In genomic region chr9:45985229-45985567, GRCm38 (mm10) we compare ENCODE assay signal across 8 mouse cellular contexts. TPM values are rescaled to one million over a fixed set of nuclear protein-coding genes. Genes with fewer than 3 reads are reported as not detected.
DNase-seq lines count a peak whose midpoint lies in the region; ATAC-seq and TF ChIP-seq lines count a peak whose summit lies in the region.

No protein-coding gene starts in this region.

- H3K4me3 ChIP-seq in forebrain, embryonic 13.5 days: peak overlapping the region; percentile 99
- peak overlapping the region; percentile 91 for H3K4me3 ChIP-seq in heart, postnatal 0 days (ENCODE audit: low read depth, low read length)
- H3K4me3 ChIP-seq in liver, embryonic 15.5 days (replicated peaks): peak overlapping the region; percentile 93
- H3K4me3 ChIP-seq in neural tube, embryonic 12.5 days: peak overlapping the region; percentile 99

- H3K9ac ChIP-seq in forebrain, embryonic 13.5 days: peak overlapping the region; percentile 99
- H3K9ac ChIP-seq in heart, postnatal 0 days (replicated peaks; ENCODE audit: low read depth, low read length): peak overlapping the region; percentile 95
- H3K9ac ChIP-seq in liver, embryonic 15.5 days: peak overlapping the region; percentile 92
- peak overlapping the region; percentile 99 for H3K9ac ChIP-seq in neural tube, embryonic 12.5 days

- H3K9me3 ChIP-seq in forebrain, embryonic 13.5 days (replicated peaks): no peaks in the 10 kb centered on the region
- H3K9me3 ChIP-seq in heart, postnatal 0 days (replicated peaks; ENCODE audit: control insufficient read depth, low read length): no peaks in the 10 kb centered on the region
- H3K9me3 ChIP-seq in liver, embryonic 15.5 days (replicated peaks): no peaks in the 10 kb centered on the region
- H3K9me3 ChIP-seq in neural tube, embryonic 12.5 days: no peaks in the 10 kb centered on the region

- peak overlapping the region; percentile 94 for H3K27ac ChIP-seq in forebrain, embryonic 13.5 days
- H3K27ac ChIP-seq in heart, postnatal 0 days (ENCODE audit: low read depth): peak overlapping the region; percentile 92
- peak overlapping the region; percentile 92 for H3K27ac ChIP-seq in liver, embryonic 15.5 days (replicated peaks)
- H3K27ac ChIP-seq in neural tube, embryonic 12.5 days: peak overlapping the region; percentile 89

- peaks cover 40% of the 10 kb centered on the region for H3K4me1 ChIP-seq in forebrain, embryonic 13.5 days
- H3K4me1 ChIP-seq in heart, postnatal 0 days (ENCODE audit: control insufficient read depth, insufficient read depth): peaks cover 15% of the 10 kb centered on the region
- H3K4me1 ChIP-seq in liver, embryonic 15.5 days (replicated peaks): peaks cover 42% of the 10 kb centered on the region
- peaks cover 16% of the 10 kb centered on the region for H3K4me1 ChIP-seq in neural tube, embryonic 12.5 days

- 2% methylated on average over 4 of the region's 4 CpGs for WGBS in forebrain, embryonic 13.5 days
- WGBS in heart, postnatal 0 days: 3% methylated on average over 4 of the region's 4 CpGs
- under 1% methylated on average over 4 of the region's 4 CpGs for WGBS in liver, embryonic 15.5 days (ENCODE audit: insufficient replicate concordance)
- WGBS in neural tube, embryonic 12.5 days: 2% methylated on average over 4 of the region's 4 CpGs

- H3K27me3 ChIP-seq in forebrain, embryonic 13.5 days: no peaks in the 10 kb centered on the region
- no peaks in the 10 kb centered on the region for H3K27me3 ChIP-seq in heart, postnatal 0 days (ENCODE audit: control insufficient read depth, insufficient read depth, low read length)
- H3K27me3 ChIP-seq in liver, embryonic 15.5 days: no peaks in the 10 kb centered on the region
- H3K27me3 ChIP-seq in neural tube, embryonic 12.5 days (replicated peaks): no peaks in the 10 kb centered on the region

- H3K4me2 ChIP-seq in forebrain, embryonic 13.5 days: peak overlapping the region; percentile 95
- peak overlapping the region; percentile 89 for H3K4me2 ChIP-seq in heart, postnatal 0 days (ENCODE audit: low read depth, low read length)
- peak overlapping the region; percentile 81 for H3K4me2 ChIP-seq in liver, embryonic 15.5 days
- peak overlapping the region; percentile 91 for H3K4me2 ChIP-seq in neural tube, embryonic 12.5 days (replicated peaks)

- H3K36me3 ChIP-seq in forebrain, embryonic 13.5 days (ENCODE audit: poor library complexity, severe bottlenecking): 0 out of 2 replicates have a peak, but pooled peaks cover 4% of the 10 kb centered on the region
- H3K36me3 ChIP-seq in heart, postnatal 0 days (replicated peaks; ENCODE audit: control insufficient read depth, insufficient read depth, low read length): no peaks in the 10 kb centered on the region
- 0 out of 2 replicates have a peak, but pooled peaks cover 9% of the 10 kb centered on the region for H3K36me3 ChIP-seq in liver, embryonic 15.5 days (replicated peaks)
- H3K36me3 ChIP-seq in neural tube, embryonic 12.5 days: no peaks in the 10 kb centered on the region

- TF ChIP-seq EP300 in heart, postnatal 0 days (IDR thresholded peaks at IDR 0.05; ENCODE audit: low read depth): no peak

- ATAC-seq in forebrain, embryonic 13.5 days: peak; percentile 78
- ATAC-seq in heart, postnatal 0 days (ENCODE audit: insufficient read depth, low read depth): peak; percentile 31; the same call in 1 of the 2 replicates
- peak; percentile 39; the same call in 1 of the 2 replicates for ATAC-seq in liver, embryonic 15.5 days (ENCODE audit: insufficient read depth)
- peak; percentile 73 for ATAC-seq in neural tube, embryonic 12.5 days (ENCODE audit: low FRiP score, low read depth)

- peak; percentile 74 for DNase-seq in MN1 (ENCODE audit: low spot score)
- DNase-seq in c-Kit-positive CD71-positive TER-119-negative erythroid progenitor cells, embryonic 14.5 days (ENCODE audit: low read depth): peak; percentile 33
- DNase-seq in heart, postnatal 0 days (ENCODE audit: low spot score): peak; percentile 39
- DNase-seq in kidney, postnatal 36 days: peak; percentile 70 to 79
- DNase-seq in thymus, postnatal 36 days: no peak

- no peak for TF ChIP-seq CTCF in heart, postnatal 0 days (IDR thresholded peaks at IDR 0.05; ENCODE audit: low read depth)

RNA-seq across cellular contexts. Expression of gene Pafah1b2, which starts 27.3 kb away (rescaled TPM):
- 277 and 295 TPM in 2 replicates for polyA plus RNA-seq in forebrain, embryonic 13.5 days (2015; fragmentation: Nextera tagmentation; extraction: Ambion mirVana)
- 41.0 and 50.3 TPM in 2 replicates for total RNA-seq in heart, postnatal 0 days (2014; rRNA removed; ENCODE audit: low replicate concordance)
- 83.6 and 92.8 TPM in 2 replicates for polyA plus RNA-seq in heart, postnatal 0 days (2015; fragmentation: Nextera tagmentation; extraction: Ambion mirVana)
- polyA plus RNA-seq in liver, embryonic 15.5 days (2015; fragmentation: Nextera tagmentation; extraction: Ambion mirVana): 61.2 and 65.7 TPM in 2 replicates
- 326 and 329 TPM in 2 replicates for polyA plus RNA-seq in neural tube, embryonic 12.5 days (2016; fragmentation: Nextera tagmentation; extraction: Ambion mirVana)

RNA-seq across cellular contexts. Expression of gene Sik3, which starts 27.4 kb away (rescaled TPM):
- polyA plus RNA-seq in forebrain, embryonic 13.5 days (2015; fragmentation: Nextera tagmentation; extraction: Ambion mirVana): 4.9 TPM in 2 replicates
- 35.3 and 49.3 TPM in 2 replicates for total RNA-seq in heart, postnatal 0 days (2014; rRNA removed; ENCODE audit: low replicate concordance)
- 12.2 and 13.1 TPM in 2 replicates for polyA plus RNA-seq in heart, postnatal 0 days (2015; fragmentation: Nextera tagmentation; extraction: Ambion mirVana)
- 3.2 and 3.4 TPM in 2 replicates for polyA plus RNA-seq in liver, embryonic 15.5 days (2015; fragmentation: Nextera tagmentation; extraction: Ambion mirVana)
- polyA plus RNA-seq in neural tube, embryonic 12.5 days (2016; fragmentation: Nextera tagmentation; extraction: Ambion mirVana): 13.2 and 13.8 TPM in 2 replicates

RNA-seq across cellular contexts. Expression of gene Sidt2, which starts 30.1 kb away (rescaled TPM):
- 22.6 and 26.3 TPM in 2 replicates for polyA plus RNA-seq in forebrain, embryonic 13.5 days (2015; fragmentation: Nextera tagmentation; extraction: Ambion mirVana)
- total RNA-seq in heart, postnatal 0 days (2014; rRNA removed; ENCODE audit: low replicate concordance): 78.4 and 80.3 TPM in 2 replicates
- 29.9 and 31.4 TPM in 2 replicates for polyA plus RNA-seq in heart, postnatal 0 days (2015; fragmentation: Nextera tagmentation; extraction: Ambion mirVana)
- 16.5 and 21.4 TPM in 2 replicates for polyA plus RNA-seq in liver, embryonic 15.5 days (2015; fragmentation: Nextera tagmentation; extraction: Ambion mirVana)
- 41.2 and 42.1 TPM in 2 replicates for polyA plus RNA-seq in neural tube, embryonic 12.5 days (2016; fragmentation: Nextera tagmentation; extraction: Ambion mirVana)

RNA-seq across cellular contexts. Expression of gene Tagln, which starts 49.3 kb away (rescaled TPM):
- 2.5 and 3.1 TPM in 2 replicates for polyA plus RNA-seq in forebrain, embryonic 13.5 days (2015; fragmentation: Nextera tagmentation; extraction: Ambion mirVana)
- 65.0 and 610 TPM in 2 replicates for total RNA-seq in heart, postnatal 0 days (2014; rRNA removed; ENCODE audit: low replicate concordance)
- 54.5 and 65.2 TPM in 2 replicates for polyA plus RNA-seq in heart, postnatal 0 days (2015; fragmentation: Nextera tagmentation; extraction: Ambion mirVana)
- 6.3 and 7.5 TPM in 2 replicates for polyA plus RNA-seq in liver, embryonic 15.5 days (2015; fragmentation: Nextera tagmentation; extraction: Ambion mirVana)
- 10.1 and 11.1 TPM in 2 replicates for polyA plus RNA-seq in neural tube, embryonic 12.5 days (2016; fragmentation: Nextera tagmentation; extraction: Ambion mirVana)

Comparison
In these comparisons a context has a peak if more than half of its experiments do, and no peak if none do; other contexts are left out.
1. DNase-seq: peak in MN1 (single experiment), c-Kit-positive CD71-positive TER-119-negative erythroid progenitor cells, embryonic 14.5 days (single experiment), heart, postnatal 0 days (single experiment) and kidney, postnatal 36 days (2 of 2); none in thymus, postnatal 36 days (0 of 2).
2. Peak in every context shown above with its lines, with median percentiles within 50 percentile points of each other: ATAC-seq, H3K27ac ChIP-seq, H3K4me2 ChIP-seq, H3K4me3 ChIP-seq and H3K9ac ChIP-seq.